Mouse (Mus musculus): ENCODE measurements at regions not wholly inside any gene's neighbourhood (a gene's known extent, or its start where the extent isn't known, plus 50 kb on each side); places are given as distances from the start of the nearest gene placed in this dataset.

DNA sequence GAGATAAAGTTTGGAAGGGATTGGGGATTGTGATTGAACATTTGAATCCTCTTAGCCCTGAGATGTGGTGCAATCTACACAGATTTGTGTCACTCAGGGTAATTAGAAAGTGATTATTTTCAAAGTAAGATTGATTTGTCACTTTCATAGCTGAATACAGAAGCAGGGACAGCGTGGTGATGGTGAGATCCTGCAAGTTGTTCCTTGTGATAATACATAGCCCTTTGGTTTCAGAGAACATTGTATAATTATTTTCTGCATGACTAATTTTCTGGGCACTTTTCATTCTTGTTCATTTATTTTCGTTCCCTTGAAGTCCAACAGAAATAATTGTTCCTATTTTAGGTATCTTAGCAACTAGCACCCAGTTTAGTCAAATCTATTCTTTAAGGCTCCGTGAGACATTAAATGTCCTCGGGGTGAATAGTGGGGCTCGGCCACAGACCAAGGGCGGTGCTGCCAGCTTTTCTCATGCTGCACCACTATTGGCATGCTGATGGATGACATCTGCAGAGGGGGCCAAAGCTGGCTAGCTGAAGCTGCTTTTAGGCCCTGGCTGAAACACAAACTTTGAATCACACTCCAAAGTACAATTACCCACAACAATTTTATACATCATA, 468.0 kb downstream of the Hace1 start:
- no peak for TF ChIP-seq POLR2A (IDR thresholded peaks at IDR 0.05; ENCODE audit: borderline replicate concordance, insufficient read depth, low read length)
- TF ChIP-seq CTCF (IDR thresholded peaks at IDR 0.05; ENCODE audit: borderline replicate concordance, insufficient read depth, low read depth, low read length) = no peak
